Mouse (Mus musculus) C2C12 (cell line): ENCODE measurements around the gene Crhr1.

ENCODE experiments used
- CEBPB ChIP-seq: IDR thresholded peaks from one replicate; pipeline ENCODE4 v1.6.1; 2011; ENCODE audit warnings: low read depth, mild to moderate bottlenecking, control low read depth, moderate library complexity
- CTCF ChIP-seq: IDR thresholded peaks from one replicate; pipeline ENCODE4 v1.5.1; 2011; ENCODE audit not compliant: control insufficient read depth, insufficient read depth, insufficient read length
- MAX ChIP-seq: IDR thresholded peaks from one replicate; pipeline ENCODE4 v1.6.1; 2011; ENCODE audit warnings: mild to moderate bottlenecking, control low read depth
- USF1 ChIP-seq: IDR thresholded peaks from one replicate; pipeline ENCODE4 v1.6.1; 2011; ENCODE audit warnings: low read depth, mild to moderate bottlenecking, control low read depth, moderate library complexity

- no peak for TF ChIP-seq CTCF
- TF ChIP-seq MAX = no peak
- TF ChIP-seq USF1 = no peak
- no peak for TF ChIP-seq CEBPB
Observed at GRCm38 (mm10) chr11:104154332-104154731, 21.7 kb downstream of the Crhr1 start.
